Mouse (Mus musculus) hindlimb bud, embryonic 11.5 days (tissue): Measurements from ENCODE around the gene Stk11.

Source experiments
- DNase-seq: peaks from one replicate; pipeline ENCODE4 v3.0.0-alpha.2; 2012; ENCODE audit warnings: low read depth, low spot score; ENCODE audit errors: extremely low spot score

The Stk11 gene

GRCm38 (mm10) chr10:80115290-80115943 lies at the start of gene Stk11:
Gene Stk11, plus strand, starts transcription at chr10:80115803.
- DNase-seq, result peak; percentile 100

GRCm38 (mm10) chr10:80069251-80069650 lies 46.4 kb upstream of the Stk11 start:
- DNase-seq, result no peak

- no peak for DNase-seq
Observed at GRCm38 (mm10) chr10:80069948-80070450, 45.6 kb upstream of the Stk11 start.

- no peak for DNase-seq
Observed at GRCm38 (mm10) chr10:80070837-80071515, 44.6 kb upstream of the Stk11 start.

GRCm38 (mm10) chr10:80071516-80071900 lies 44.1 kb upstream of the Stk11 start:
- no peak for DNase-seq

GRCm38 (mm10) chr10:80072623-80073489 lies 42.7 kb upstream of the Stk11 start:
- no peak for DNase-seq

GRCm38 (mm10) chr10:80074813-80075601 lies 40.6 kb upstream of the Stk11 start:
- no peak for DNase-seq

GRCm38 (mm10) chr10:80075924-80076323 lies 39.7 kb upstream of the Stk11 start:
- no peak for DNase-seq

GRCm38 (mm10) chr10:80076386-80076785 lies 39.2 kb upstream of the Stk11 start:
- no peak for DNase-seq

GRCm38 (mm10) chr10:80077312-80077711 lies 38.3 kb upstream of the Stk11 start:
- no peak for DNase-seq

GRCm38 (mm10) chr10:80078366-80078765 lies 37.2 kb upstream of the Stk11 start:
- no peak for DNase-seq

- DNase-seq, result no peak
Observed at GRCm38 (mm10) chr10:80080396-80081070, 35.1 kb upstream of the Stk11 start.

GRCm38 (mm10) chr10:80081075-80081474 lies 34.5 kb upstream of the Stk11 start:
- DNase-seq, result no peak

- no peak for DNase-seq
Observed at GRCm38 (mm10) chr10:80084817-80085487, 30.7 kb upstream of the Stk11 start.

GRCm38 (mm10) chr10:80086847-80087246 lies 28.8 kb upstream of the Stk11 start:
- no peak for DNase-seq

- no peak for DNase-seq
Observed at GRCm38 (mm10) chr10:80087483-80087882, 28.1 kb upstream of the Stk11 start.

- no peak for DNase-seq
Observed at GRCm38 (mm10) chr10:80089146-80089545, 26.5 kb upstream of the Stk11 start.

- no peak for DNase-seq
Observed at GRCm38 (mm10) chr10:80091527-80091926, 24.1 kb upstream of the Stk11 start.

GRCm38 (mm10) chr10:80092690-80093089 lies 22.9 kb upstream of the Stk11 start:
- DNase-seq, result no peak

- DNase-seq, result no peak
Observed at GRCm38 (mm10) chr10:80094085-80094484, 21.5 kb upstream of the Stk11 start.
